Mouse (Mus musculus): Measurements from ENCODE around the gene Tmprss4. TPM values are rescaled to one million over a fixed set of nuclear protein-coding genes. Genes with fewer than 3 reads are reported as not detected.

Gene Tmprss4
- total RNA-seq (2017), result 0.31 TPM in 1 of 2 replicates, not detected in the other

GRCm38 (mm10) chr9:45203797-45204410, at the start of gene Tmprss4:
TSS of gene Tmprss4 (minus strand) at chr9:45204092.
- ATAC-seq (replicated peaks in 1 of 2; ENCODE audit: insufficient read depth in 1 of 2, low FRiP score in 2 of 2, low TSS enrichment in 1 of 2, low read depth in 1 of 2, poor library complexity in 2 of 2, severe bottlenecking in 2 of 2), result no peak

GRCm38 (mm10) chr9:45252395-45252794, 48.5 kb upstream of the Tmprss4 start:
- ATAC-seq (replicated peaks in 1 of 2; ENCODE audit: insufficient read depth in 1 of 2, low FRiP score in 2 of 2, low TSS enrichment in 1 of 2, low read depth in 1 of 2, poor library complexity in 2 of 2, severe bottlenecking in 2 of 2), result no peak

- ATAC-seq (replicated peaks in 1 of 2; ENCODE audit: insufficient read depth in 1 of 2, low FRiP score in 2 of 2, low TSS enrichment in 1 of 2, low read depth in 1 of 2, poor library complexity in 2 of 2, severe bottlenecking in 2 of 2), result no peak
These were observed 48.1 kb upstream of the Tmprss4 start for GRCm38 (mm10) chr9:45251990-45252389.

GRCm38 (mm10) chr9:45251281-45251680, 47.4 kb upstream of the Tmprss4 start:
- ATAC-seq (replicated peaks in 1 of 2; ENCODE audit: insufficient read depth in 1 of 2, low FRiP score in 2 of 2, low TSS enrichment in 1 of 2, low read depth in 1 of 2, poor library complexity in 2 of 2, severe bottlenecking in 2 of 2), result peak in 1 of 2 experiments; percentile 34; a peak in 1 of 4 replicates

- ATAC-seq (replicated peaks in 1 of 2; ENCODE audit: insufficient read depth in 1 of 2, low FRiP score in 2 of 2, low TSS enrichment in 1 of 2, low read depth in 1 of 2, poor library complexity in 2 of 2, severe bottlenecking in 2 of 2), result no peak
These were observed 46.4 kb upstream of the Tmprss4 start for GRCm38 (mm10) chr9:45250306-45250705.

GRCm38 (mm10) chr9:45247536-45247935, 43.6 kb upstream of the Tmprss4 start:
- no peak for ATAC-seq (replicated peaks in 1 of 2; ENCODE audit: insufficient read depth in 1 of 2, low FRiP score in 2 of 2, low TSS enrichment in 1 of 2, low read depth in 1 of 2, poor library complexity in 2 of 2, severe bottlenecking in 2 of 2)

- peak; percentile 90 for ATAC-seq (replicated peaks in 1 of 2; ENCODE audit: insufficient read depth in 1 of 2, low FRiP score in 2 of 2, low TSS enrichment in 1 of 2, low read depth in 1 of 2, poor library complexity in 2 of 2, severe bottlenecking in 2 of 2)
These were observed 42.2 kb upstream of the Tmprss4 start for GRCm38 (mm10) chr9:45246060-45246459.

- ATAC-seq (replicated peaks in 1 of 2; ENCODE audit: insufficient read depth in 1 of 2, low FRiP score in 2 of 2, low TSS enrichment in 1 of 2, low read depth in 1 of 2, poor library complexity in 2 of 2, severe bottlenecking in 2 of 2), result no peak
These were observed 41.5 kb upstream of the Tmprss4 start for GRCm38 (mm10) chr9:45245432-45245831.

GRCm38 (mm10) chr9:45241397-45241796, 37.5 kb upstream of the Tmprss4 start:
- peak; percentile 68 to 91 for ATAC-seq (replicated peaks in 1 of 2; ENCODE audit: insufficient read depth in 1 of 2, low FRiP score in 2 of 2, low TSS enrichment in 1 of 2, low read depth in 1 of 2, poor library complexity in 2 of 2, severe bottlenecking in 2 of 2)

- no peak for ATAC-seq (replicated peaks in 1 of 2; ENCODE audit: insufficient read depth in 1 of 2, low FRiP score in 2 of 2, low TSS enrichment in 1 of 2, low read depth in 1 of 2, poor library complexity in 2 of 2, severe bottlenecking in 2 of 2)
These were observed 32.9 kb upstream of the Tmprss4 start for GRCm38 (mm10) chr9:45236744-45237143.

GRCm38 (mm10) chr9:45235668-45236227, 31.9 kb upstream of the Tmprss4 start:
- ATAC-seq (replicated peaks in 1 of 2; ENCODE audit: insufficient read depth in 1 of 2, low FRiP score in 2 of 2, low TSS enrichment in 1 of 2, low read depth in 1 of 2, poor library complexity in 2 of 2, severe bottlenecking in 2 of 2), result no peak

- no peak for ATAC-seq (replicated peaks in 1 of 2; ENCODE audit: insufficient read depth in 1 of 2, low FRiP score in 2 of 2, low TSS enrichment in 1 of 2, low read depth in 1 of 2, poor library complexity in 2 of 2, severe bottlenecking in 2 of 2)
These were observed 25.5 kb upstream of the Tmprss4 start for GRCm38 (mm10) chr9:45229359-45229758.

GRCm38 (mm10) chr9:45221567-45221966, 17.7 kb upstream of the Tmprss4 start:
- peak; percentile 83; a peak in 3 of 4 replicates for ATAC-seq (replicated peaks in 1 of 2; ENCODE audit: insufficient read depth in 1 of 2, low FRiP score in 2 of 2, low TSS enrichment in 1 of 2, low read depth in 1 of 2, poor library complexity in 2 of 2, severe bottlenecking in 2 of 2)

- ATAC-seq (replicated peaks in 1 of 2; ENCODE audit: insufficient read depth in 1 of 2, low FRiP score in 2 of 2, low TSS enrichment in 1 of 2, low read depth in 1 of 2, poor library complexity in 2 of 2, severe bottlenecking in 2 of 2), result no peak
These were observed 15.8 kb upstream of the Tmprss4 start for GRCm38 (mm10) chr9:45219644-45220043.

- no peak for ATAC-seq (replicated peaks in 1 of 2; ENCODE audit: insufficient read depth in 1 of 2, low FRiP score in 2 of 2, low TSS enrichment in 1 of 2, low read depth in 1 of 2, poor library complexity in 2 of 2, severe bottlenecking in 2 of 2)
These were observed 11.8 kb upstream of the Tmprss4 start for GRCm38 (mm10) chr9:45215526-45216179.

GRCm38 (mm10) chr9:45212001-45212400, 8.1 kb upstream of the Tmprss4 start:
- ATAC-seq (replicated peaks in 1 of 2; ENCODE audit: insufficient read depth in 1 of 2, low FRiP score in 2 of 2, low TSS enrichment in 1 of 2, low read depth in 1 of 2, poor library complexity in 2 of 2, severe bottlenecking in 2 of 2), result no peak

- no peak for ATAC-seq (replicated peaks in 1 of 2; ENCODE audit: insufficient read depth in 1 of 2, low FRiP score in 2 of 2, low TSS enrichment in 1 of 2, low read depth in 1 of 2, poor library complexity in 2 of 2, severe bottlenecking in 2 of 2)
These were observed 3.3 kb upstream of the Tmprss4 start for GRCm38 (mm10) chr9:45207015-45207743.

- ATAC-seq (replicated peaks in 1 of 2; ENCODE audit: insufficient read depth in 1 of 2, low FRiP score in 2 of 2, low TSS enrichment in 1 of 2, low read depth in 1 of 2, poor library complexity in 2 of 2, severe bottlenecking in 2 of 2), result no peak
These were observed 2.2 kb upstream of the Tmprss4 start for GRCm38 (mm10) chr9:45206121-45206520.
